Mouse (Mus musculus) olfactory bulb, adult 2 months (tissue): ENCODE measurements at regions not wholly inside any gene's neighbourhood (a gene's known extent, or its start where the extent isn't known, plus 50 kb on each side); places are given as distances from the start of the nearest gene placed in this dataset.

Experiments used
- H3K27ac ChIP-seq: fragments of 200-500 bp; 2 replicates; pipeline ENCODE4 v1.5.1; 2012; ENCODE audit warnings: low read depth, low read length; ENCODE audit not compliant: insufficient read depth
- H3K4me1 ChIP-seq: fragments of 200-500 bp; 2 replicates; pipeline ENCODE4 v1.6.1; 2012; ENCODE audit warnings: low read length; ENCODE audit not compliant: control insufficient read depth, insufficient read depth
- H3K4me3 ChIP-seq: fragments of 200-500 bp; 2 replicates; pipeline ENCODE4 v1.5.1; 2012; ENCODE audit warnings: mild to moderate bottlenecking, low read depth, low read length, moderate library complexity; ENCODE audit not compliant: insufficient read depth
- CTCF ChIP-seq: fragments of 200-500 bp; IDR thresholded peaks from 2 replicates; pipeline ENCODE4 v1.5.1; 2012; ENCODE audit warnings: low read depth, mild to moderate bottlenecking, low read length, moderate library complexity; ENCODE audit not compliant: insufficient read depth
- POLR2A ChIP-seq: fragments of 200-500 bp; IDR thresholded peaks from 2 replicates; pipeline ENCODE4 v1.6.1; 2012; ENCODE audit warnings: mild to moderate bottlenecking, low read depth, low read length, moderate library complexity; ENCODE audit not compliant: insufficient read depth
- WGBS: fragments of 180-500 bp; shearing (Covaris S2); methylation state at CpG from one replicate; pipeline ENCODE4 v1.1.7; 2018; 5-methylcytosine and 5-hydroxymethylcytosine counted together

DNA sequence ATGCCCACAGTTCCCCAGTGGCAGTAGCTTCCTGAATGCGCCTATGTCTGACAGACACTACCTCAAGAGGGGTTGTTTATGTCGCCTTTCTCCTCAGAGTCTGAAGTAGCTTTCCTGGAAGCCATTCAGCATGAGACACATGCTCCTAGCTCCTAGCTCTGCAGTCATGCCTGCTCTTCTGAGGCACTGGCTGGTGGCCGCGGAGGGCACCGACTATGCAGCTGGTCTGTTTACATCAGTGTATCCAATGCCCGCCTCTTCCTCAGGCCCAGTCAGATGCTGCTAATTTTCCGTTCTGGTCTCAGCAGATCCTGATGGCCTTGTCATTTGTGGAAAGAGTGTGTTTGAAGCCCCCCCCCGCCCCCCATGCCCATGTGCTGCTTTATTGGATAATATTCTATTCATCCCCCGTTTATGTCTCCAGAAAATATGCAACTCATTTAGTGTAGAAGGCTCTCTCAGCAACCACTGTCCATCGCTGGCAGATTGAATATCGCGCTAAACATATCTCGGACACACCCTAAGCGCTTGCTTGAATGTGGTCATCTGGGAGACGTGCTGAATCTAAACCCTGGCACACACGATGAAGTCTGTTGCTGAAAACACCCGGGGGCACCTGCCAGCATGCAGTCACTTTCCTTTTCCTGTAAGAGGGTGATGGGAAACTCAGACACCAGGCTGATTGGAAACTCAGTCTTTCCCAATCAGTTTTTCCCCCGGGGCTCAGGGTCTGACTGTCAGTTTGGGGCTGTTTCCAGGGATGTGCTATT, 73.9 kb downstream of the Ackr3 start:
- WGBS, result 87% methylated on average over 18 of the region's 18 CpGs
- H3K27ac ChIP-seq, result no peak overlapping the region
- no peak for TF ChIP-seq CTCF
- TF ChIP-seq POLR2A, result no peak
- peaks cover 18% of the 10 kb centered on the region for H3K4me1 ChIP-seq
- H3K4me3 ChIP-seq, result no peak overlapping the region

DNA sequence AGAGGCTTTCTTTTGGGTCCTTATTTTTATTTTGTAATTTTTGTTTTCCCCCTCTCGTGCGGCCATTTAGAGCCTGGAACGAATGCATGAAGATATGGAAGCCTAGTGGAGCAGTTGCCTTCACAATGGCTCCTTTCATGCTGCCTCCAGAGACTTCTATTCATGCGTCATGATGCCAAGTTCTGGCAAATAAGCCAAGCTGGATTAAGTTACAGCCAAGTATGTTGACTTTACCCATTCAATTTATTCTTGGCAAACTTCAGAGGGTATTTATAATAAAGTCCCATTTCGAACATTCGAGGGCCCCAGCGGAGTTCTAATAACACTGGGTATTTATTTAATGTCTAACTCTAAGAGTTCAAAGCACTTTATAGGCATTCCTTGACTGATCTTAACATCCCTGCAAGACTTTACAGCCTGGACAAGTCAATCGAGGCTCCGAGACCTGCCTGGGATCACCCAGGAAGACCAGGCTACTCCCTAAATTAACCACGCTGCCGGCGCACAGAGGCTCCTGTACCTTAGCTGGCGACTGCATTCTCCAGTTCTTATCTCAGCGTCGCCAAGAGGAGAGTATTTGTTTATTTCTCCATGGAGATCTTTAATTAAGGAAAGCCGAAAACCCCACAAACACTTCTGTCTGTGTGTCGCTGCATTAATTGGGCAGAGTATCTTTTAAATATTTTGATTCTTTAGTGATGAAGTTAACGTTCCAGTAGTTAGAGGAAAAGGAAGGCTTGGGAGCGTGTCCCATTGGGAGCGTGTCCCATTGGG, 75.5 kb downstream of the Ackr3 start:
- no peak overlapping the region for H3K27ac ChIP-seq
- peaks cover 15% of the 10 kb centered on the region for H3K4me1 ChIP-seq
- no peak overlapping the region for H3K4me3 ChIP-seq
- TF ChIP-seq CTCF, result no peak
- no peak for TF ChIP-seq POLR2A
- WGBS, result 48% methylated on average over 20 of the region's 20 CpGs

DNA sequence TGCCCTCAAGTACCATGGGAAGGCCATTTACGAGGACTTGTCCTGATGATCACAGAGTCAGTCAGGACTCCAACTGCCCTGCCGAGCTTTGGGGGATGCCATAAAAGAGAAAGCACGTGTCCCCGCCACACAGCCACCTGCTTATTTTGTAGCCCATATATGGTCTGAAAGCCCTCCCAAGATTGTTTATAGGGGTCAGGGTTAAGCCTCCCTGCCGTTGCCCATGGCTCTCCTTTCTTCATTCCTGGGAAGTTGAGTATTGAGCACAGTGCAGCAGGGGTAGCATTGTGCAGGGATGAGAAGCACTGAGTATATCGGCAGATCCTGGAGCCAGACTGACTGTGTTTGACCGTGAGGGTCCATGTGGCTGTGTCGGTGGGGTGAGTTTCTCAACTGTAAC, 76.4 kb downstream of the Ackr3 start:
- H3K4me3 ChIP-seq, result no peak overlapping the region
- no peak overlapping the region for H3K27ac ChIP-seq
- TF ChIP-seq POLR2A (no peak), CTCF (no peak)
- H3K4me1 ChIP-seq, result peaks cover 19% of the 10 kb centered on the region
- WGBS, result 91% methylated on average over 8 of the region's 8 CpGs

DNA sequence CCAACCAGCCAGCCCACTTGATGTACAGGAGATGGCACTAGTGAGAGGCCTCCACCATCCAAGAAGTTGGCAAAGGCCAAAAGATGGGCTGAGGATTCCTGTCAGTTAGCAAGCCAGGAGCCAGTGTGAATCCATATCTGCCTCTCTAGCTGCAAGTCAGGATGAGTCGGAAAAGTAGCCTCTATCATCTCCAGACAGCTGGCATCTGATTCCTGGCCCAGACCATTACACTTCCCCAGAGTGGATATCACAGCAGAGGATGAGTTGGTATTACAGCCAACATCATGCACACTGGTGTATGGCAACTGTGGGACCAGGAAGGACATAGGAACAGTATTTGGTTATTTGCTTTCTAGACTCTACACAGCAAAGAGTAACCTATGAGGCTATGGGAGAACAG, 77.5 kb downstream of the Ackr3 start:
- Histone ChIP-seq H3K4me3 (no peak overlapping the region), H3K27ac (no peak overlapping the region), H3K4me1 (peaks cover 24% of the 10 kb centered on the region)
- 92% methylated on average over 1 of the region's 1 CpGs for WGBS
- TF ChIP-seq POLR2A (no peak), CTCF (no peak)

DNA sequence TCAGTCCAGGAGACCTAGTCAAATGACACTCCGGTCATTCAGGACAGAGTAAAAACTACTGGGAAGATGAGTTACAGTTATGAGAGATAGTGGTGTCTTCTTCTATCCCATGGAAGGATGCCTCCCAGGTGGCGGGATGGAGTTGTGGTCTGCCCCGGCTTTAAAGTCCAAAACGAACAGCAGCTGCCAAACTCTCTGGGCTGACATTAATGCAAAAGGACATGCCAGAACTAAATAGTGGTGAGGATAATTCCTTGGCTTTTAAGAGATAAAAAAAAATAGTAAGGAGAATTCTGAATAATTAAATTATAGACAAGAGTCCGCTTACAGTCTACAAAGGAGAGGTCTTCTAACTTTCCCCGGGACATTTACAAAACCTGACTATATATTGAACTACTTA, 78.2 kb downstream of the Ackr3 start:
- WGBS, result 96% methylated on average over 6 of the region's 6 CpGs
- no peak for TF ChIP-seq POLR2A
- no peak for TF ChIP-seq CTCF
- Histone ChIP-seq H3K4me3 (no peak overlapping the region), H3K4me1 (peaks cover 26% of the 10 kb centered on the region), H3K27ac (no peak overlapping the region)

DNA sequence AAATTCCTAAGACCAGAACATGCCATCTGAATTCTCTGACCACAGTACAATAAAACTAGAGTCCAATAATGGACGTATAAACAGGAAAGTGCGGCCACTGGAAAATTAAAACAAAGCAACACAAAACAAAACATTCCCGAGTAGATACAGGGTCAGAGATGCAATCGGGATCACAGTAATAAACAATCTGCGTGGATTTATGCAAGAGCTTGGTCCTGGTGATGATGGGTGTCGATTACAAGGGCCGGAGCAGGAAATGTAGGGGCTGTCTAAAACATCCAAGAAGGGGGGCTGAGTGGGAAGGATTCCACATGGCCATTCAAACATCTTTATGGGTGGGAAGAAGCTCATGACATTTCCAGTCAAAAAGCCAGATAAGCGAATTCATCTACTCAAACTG, 78.6 kb downstream of the Ackr3 start:
- 93% methylated on average over 8 of the region's 8 CpGs for whole genome bisulfite sequencing
- Histone ChIP-seq H3K4me1 (peaks cover 23% of the 10 kb centered on the region), H3K27ac (no peak overlapping the region), H3K4me3 (no peak overlapping the region)
- TF ChIP-seq POLR2A, result no peak
- no peak for TF ChIP-seq CTCF

DNA sequence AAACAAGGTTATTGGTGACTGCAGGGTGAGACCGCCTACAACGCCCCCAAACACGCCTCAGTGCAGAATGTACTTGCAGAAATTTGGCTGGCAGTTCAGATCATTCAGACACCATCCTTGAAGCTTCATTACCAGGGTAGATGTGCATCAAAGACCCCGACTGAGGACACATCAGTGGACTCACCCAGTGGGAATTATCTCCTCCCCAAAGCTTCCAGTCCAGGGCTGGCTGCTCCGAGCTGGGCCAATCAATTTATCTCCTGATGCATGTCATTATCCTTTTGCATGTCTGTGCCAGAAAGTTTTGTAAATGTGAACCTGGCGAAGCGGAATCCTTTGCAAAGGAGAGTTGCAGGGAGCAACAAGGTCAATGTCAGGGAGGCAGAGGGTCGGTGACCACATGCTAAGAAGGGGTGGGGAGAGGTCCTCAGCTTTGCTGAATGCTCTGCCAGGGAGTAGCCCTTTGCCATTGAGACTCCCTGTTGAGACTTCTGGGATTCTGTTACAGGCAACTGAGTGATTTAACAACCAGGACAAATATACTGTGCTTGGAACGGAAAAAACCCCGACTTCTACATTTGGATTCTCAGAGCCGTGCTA, 79.5 kb downstream of the Ackr3 start:
- H3K27ac ChIP-seq, result no peak overlapping the region
- H3K4me1 ChIP-seq, result peaks cover 23% of the 10 kb centered on the region
- WGBS, result 57% methylated on average over 11 of the region's 11 CpGs
- no peak for TF ChIP-seq POLR2A
- no peak for TF ChIP-seq CTCF
- H3K4me3 ChIP-seq, result no peak overlapping the region

DNA sequence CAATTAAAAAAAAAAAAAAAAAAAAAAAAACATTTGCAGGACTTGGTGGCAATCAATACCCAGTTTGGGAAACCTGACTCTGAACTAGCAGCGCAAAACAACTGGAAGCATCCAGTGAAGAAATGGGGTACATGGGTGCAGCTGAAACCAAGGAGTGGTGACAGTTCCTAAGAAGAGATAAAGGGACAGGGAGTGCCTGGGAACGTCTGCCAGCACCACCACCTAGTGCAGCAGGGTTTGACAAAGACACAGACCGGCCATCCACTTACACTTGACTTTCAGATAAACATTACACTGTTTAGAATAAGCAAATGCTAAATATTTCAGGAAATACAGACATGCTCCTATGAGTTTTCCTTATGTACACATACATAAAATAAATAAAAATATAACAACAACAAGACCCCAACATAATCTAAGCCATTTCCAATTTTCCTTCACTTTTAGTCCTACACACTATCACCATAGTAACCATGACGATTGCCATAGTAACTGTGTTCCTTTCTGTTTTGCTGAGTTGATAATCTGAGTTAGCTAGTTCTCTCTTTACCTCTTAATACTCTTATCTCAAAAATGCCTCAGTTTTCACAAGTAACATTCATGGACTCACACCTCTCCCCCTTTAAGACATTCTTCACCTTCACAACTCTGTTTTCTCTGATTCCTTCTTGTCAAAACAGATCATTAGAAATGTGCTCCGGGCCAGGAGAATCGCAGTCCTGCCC, 80.3 kb downstream of the Ackr3 start:
- Histone ChIP-seq H3K4me1 (peaks cover 31% of the 10 kb centered on the region), H3K4me3 (no peak overlapping the region), H3K27ac (peak overlapping the region; percentile 62)
- TF ChIP-seq POLR2A (no peak), CTCF (no peak)
- WGBS, result 40% methylated on average over 6 of the region's 6 CpGs

DNA sequence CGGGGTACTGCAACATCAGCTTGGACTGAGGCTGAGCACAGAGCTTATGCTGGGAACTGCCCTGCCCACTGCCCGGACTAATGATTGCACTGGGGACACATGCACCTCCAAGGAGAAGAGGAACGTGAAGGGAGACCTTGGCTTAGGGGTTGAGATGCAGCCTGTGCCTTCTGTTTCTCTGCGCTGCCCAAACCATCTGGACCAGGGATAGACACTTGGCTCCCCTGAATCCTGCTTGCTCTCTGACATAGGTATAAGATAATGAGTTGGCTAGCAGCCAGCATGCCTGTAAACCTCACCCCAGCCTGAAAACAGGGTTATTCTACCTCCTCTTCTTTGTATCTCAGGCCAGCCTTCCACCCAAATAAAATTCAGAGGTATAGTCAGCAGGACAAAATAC, 81.5 kb downstream of the Ackr3 start:
- peak overlapping the region; percentile 35 for H3K27ac ChIP-seq

More for the DNA sequence above, 81.5 kb downstream of the Ackr3 start:
- peaks cover 42% of the 10 kb centered on the region for H3K4me1 ChIP-seq
- 59% methylated on average over 4 of the region's 4 CpGs for WGBS
- H3K4me3 ChIP-seq, result no peak overlapping the region
- TF ChIP-seq POLR2A (no peak), CTCF (no peak)
